Mouse (Mus musculus) embryo, embryonic 11.5 days (tissue): ENCODE results near the gene Ttc14.
A peak's percentile ranks its signal among the peaks of the same experiment; 100 is the strongest.

ENCODE experiments used
- DNase-seq: peaks from one replicate; pipeline ENCODE4 v3.0.0-alpha.2; 2012; ENCODE audit warnings: low read depth, low spot score

The Ttc14 gene

GRCm38 (mm10) chr3:33799617-33800512 is at the start of gene Ttc14:
TSS of gene Ttc14 (plus strand) at chr3:33799832.
- peak; percentile 94 for DNase-seq

GRCm38 (mm10) chr3:33790975-33791374 is 8.7 kb upstream of the Ttc14 start:
- no peak for DNase-seq

GRCm38 (mm10) chr3:33800513-33800820 is 835 bp downstream of the Ttc14 start:
- peak; percentile 16 for DNase-seq

- DNase-seq, result no peak
Measured at GRCm38 (mm10) chr3:33807151-33807550, 7.5 kb downstream of the Ttc14 start.

GRCm38 (mm10) chr3:33824135-33824946 is 24.7 kb downstream of the Ttc14 start:
- DNase-seq, result peak; percentile 29

- DNase-seq, result no peak
Measured at GRCm38 (mm10) chr3:33832351-33832750, 32.7 kb downstream of the Ttc14 start.

GRCm38 (mm10) chr3:33836576-33836975 is 36.9 kb downstream of the Ttc14 start:
- DNase-seq, result no peak

- no peak for DNase-seq
Measured at GRCm38 (mm10) chr3:33838877-33839276, 39.2 kb downstream of the Ttc14 start.

GRCm38 (mm10) chr3:33843801-33844632 is 44.4 kb downstream of the Ttc14 start, which contains the start of gene Ccdc39:
TSS of gene Ccdc39 (minus strand) at chr3:33844310.
- peak; percentile 60 for DNase-seq

GRCm38 (mm10) chr3:33846639-33847038 is 47.0 kb downstream of the Ttc14 start:
- no peak for DNase-seq

- no peak for DNase-seq
Measured at GRCm38 (mm10) chr3:33850856-33851255, 51.2 kb downstream of the Ttc14 start.

GRCm38 (mm10) chr3:33853062-33853461 is 53.4 kb downstream of the Ttc14 start:
- DNase-seq, result no peak

- no peak for DNase-seq
Measured at GRCm38 (mm10) chr3:33858939-33859338, 59.3 kb downstream of the Ttc14 start.

- no peak for DNase-seq
Measured at GRCm38 (mm10) chr3:33864000-33864540, 64.4 kb downstream of the Ttc14 start.
